8 mouse cellular contexts compared by ENCODE assay signal in the genomic region with DNA sequence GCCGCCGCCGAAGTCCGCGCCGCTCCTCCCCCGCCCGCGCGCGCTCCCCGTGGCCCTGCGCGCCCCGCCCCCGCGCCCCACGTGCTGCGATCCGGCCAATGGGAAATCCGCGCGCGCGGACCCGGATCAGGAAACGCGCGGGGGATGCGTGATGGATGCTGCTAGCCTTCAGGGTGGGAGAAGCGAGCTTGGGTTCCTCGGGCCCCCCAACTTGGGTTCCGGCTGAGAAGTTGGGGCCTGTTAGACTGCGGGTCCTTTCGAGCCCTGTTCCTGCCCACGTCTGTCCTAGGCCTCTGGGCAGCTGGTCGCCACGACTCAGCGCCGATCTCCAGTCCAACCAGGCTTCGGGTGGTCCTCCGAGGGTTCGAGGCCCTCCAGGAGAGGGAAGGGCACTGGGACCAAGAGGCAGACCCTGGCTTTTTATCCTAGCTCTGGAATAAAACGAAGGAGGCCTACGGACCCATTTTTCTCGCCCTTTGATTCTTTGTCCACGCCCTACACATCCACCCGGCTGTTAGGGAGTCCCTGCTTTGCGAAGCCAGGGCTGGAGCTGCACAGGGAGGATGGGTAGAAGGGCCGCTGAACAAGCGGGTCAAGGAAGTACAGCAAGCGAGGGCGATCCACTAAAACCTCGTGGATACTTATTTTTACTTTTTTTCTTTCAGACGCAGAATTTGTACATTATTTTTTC. TPM values are rescaled to one million over a fixed set of nuclear protein-coding genes. Genes with fewer than 3 reads are reported as not detected.
DNase-seq lines count a peak whose midpoint lies in the region; ATAC-seq and TF ChIP-seq lines count a peak whose summit lies in the region.

No protein-coding gene starts in this region.

- no peak for TF ChIP-seq CTCF in small intestine, adult 2 months (IDR thresholded peaks at IDR 0.05; ENCODE audit: extremely low read depth, insufficient read length, insufficient replicate concordance, low read depth, low read length)

- H3K36me3 ChIP-seq in erythroblast, embryonic 14.5 days (ENCODE audit: control insufficient read depth): no peaks in the 10 kb centered on the region
- no peaks in the 10 kb centered on the region for H3K36me3 ChIP-seq in small intestine, adult 2 months (ENCODE audit: control insufficient read depth, insufficient read depth, low read length)

- peaks cover 3% of the 10 kb centered on the region; the same call in 1 of the 2 replicates for H3K9me3 ChIP-seq in erythroblast, embryonic 14.5 days (ENCODE audit: control insufficient read depth, low read length)

- H3K4me1 ChIP-seq in erythroblast, embryonic 14.5 days (ENCODE audit: control insufficient read depth): peaks cover 4% of the 10 kb centered on the region
- peaks cover 5% of the 10 kb centered on the region for H3K4me1 ChIP-seq in small intestine, adult 2 months (ENCODE audit: control insufficient read depth, insufficient read depth, insufficient read length, low read length)

- peak overlapping the region; percentile 50 for H3K4me3 ChIP-seq in erythroblast, embryonic 14.5 days (replicated peaks)
- H3K4me3 ChIP-seq in small intestine, adult 2 months (ENCODE audit: low read depth, low read length): peak overlapping the region; percentile 99

- WGBS in small intestine, adult 2 months: 2% methylated on average over 42 of the region's 55 CpGs

- peak; percentile 55; the same call in 1 of the 2 replicates for TF ChIP-seq POLR2A in small intestine, adult 2 months (IDR thresholded peaks at IDR 0.05; ENCODE audit: low read depth, low read length)

- peaks cover 99% of the 10 kb centered on the region for H3K27me3 ChIP-seq in erythroblast, embryonic 14.5 days (ENCODE audit: control insufficient read depth)
- H3K27me3 ChIP-seq in small intestine, adult 2 months (ENCODE audit: control insufficient read depth, insufficient read depth, low read length): peaks cover 27% of the 10 kb centered on the region

- intact Hi-C loops in left cerebral cortex, postnatal 4 days (cut with DNase I): loop anchor here (10.0 kb wide), 1 partner anchor 317 kb away; no protein-coding TSS in a partner anchor
- intact Hi-C loops in heart, postnatal 10 days (cut with DNase I): loop anchor here (2.0 to 5.0 kb wide), 2 partner anchors 29 to 105 kb away; no protein-coding TSS in a partner anchor

- H3K27ac ChIP-seq in small intestine, adult 2 months (ENCODE audit: insufficient read depth, low read depth, low read length): peak overlapping the region; percentile 53

- DNase-seq in left cerebral cortex, postnatal 4 days: peak; percentile 60
- no peak for DNase-seq in left cerebral cortex, adult 11 months (ENCODE audit: low spot score)
- DNase-seq in heart, postnatal 10 days: peak; percentile 75 to 78
- peak; percentile 92 to 98 for DNase-seq in kidney, postnatal 36 days
- DNase-seq in right cerebral cortex, adult 2 months (ENCODE audit: low spot score in 2 of 2): no peak

- peak; percentile 82 for ATAC-seq in megakaryocyte-erythroid progenitor cell, adult 5-6 weeks (replicated peaks; ENCODE audit: low FRiP score, low TSS enrichment, poor library complexity, severe bottlenecking)

RNA-seq across cellular contexts. Expression of a gene that starts 0.5 kb away (rescaled TPM):
- not detected for total RNA-seq in left cerebral cortex, postnatal 4 days (2021)
- polyA plus RNA-seq in erythroblast, embryonic 14.5 days (2012): not detected in 2 replicates
- total RNA-seq in heart, postnatal 10 days (2021): 1 to 10 TPM in 1 of 2 experiments, under 1 TPM in 1; 0.69 to 1.3 TPM
- 1.9 and 2.2 TPM in 2 replicates for total RNA-seq in megakaryocyte-erythroid progenitor cell, adult 5-6 weeks (2014; fragmentation: Nextera tagmentation)
- total RNA-seq in megakaryocyte-erythroid progenitor cell, adult 5-6 weeks (2017): 0.46 and 0.66 TPM in 2 replicates
- 2.3 and 2.4 TPM in 2 replicates for polyA plus RNA-seq in small intestine, adult 2 months (2012; rRNA removed)

RNA-seq across cellular contexts. Expression of a gene that starts 12.4 kb away (rescaled TPM):
- total RNA-seq in left cerebral cortex, postnatal 4 days (2021): not detected
- not detected in 2 replicates for polyA plus RNA-seq in erythroblast, embryonic 14.5 days (2012)
- total RNA-seq in heart, postnatal 10 days (2021): 1 to 10 TPM; 1.2 to 1.6 TPM
- 1.1 and 2.6 TPM in 2 replicates for total RNA-seq in megakaryocyte-erythroid progenitor cell, adult 5-6 weeks (2014; fragmentation: Nextera tagmentation)
- 0.56 and 0.76 TPM in 2 replicates for total RNA-seq in megakaryocyte-erythroid progenitor cell, adult 5-6 weeks (2017)
- 3.5 and 4.7 TPM in 2 replicates for polyA plus RNA-seq in small intestine, adult 2 months (2012; rRNA removed)

RNA-seq across cellular contexts. Expression of a gene that starts 14.7 kb away (rescaled TPM):
- total RNA-seq in left cerebral cortex, postnatal 4 days (2021): not detected
- 0.02 TPM in 1 of 2 replicates, not detected in the other for polyA plus RNA-seq in erythroblast, embryonic 14.5 days (2012)
- under 1 TPM; 0.10 to 0.17 TPM for total RNA-seq in heart, postnatal 10 days (2021)
- not detected in 2 replicates for total RNA-seq in megakaryocyte-erythroid progenitor cell, adult 5-6 weeks (2014; fragmentation: Nextera tagmentation)
- not detected in 2 replicates for total RNA-seq in megakaryocyte-erythroid progenitor cell, adult 5-6 weeks (2017)
- 0.10 TPM in 1 of 2 replicates, not detected in the other for polyA plus RNA-seq in small intestine, adult 2 months (2012; rRNA removed)

RNA-seq across cellular contexts. Expression of a gene that starts 16.5 kb away (rescaled TPM):
- not detected for total RNA-seq in left cerebral cortex, postnatal 4 days (2021)
- polyA plus RNA-seq in erythroblast, embryonic 14.5 days (2012): not detected in 2 replicates
- not detected for total RNA-seq in heart, postnatal 10 days (2021)
- 1.5 TPM in 1 of 2 replicates, not detected in the other for total RNA-seq in megakaryocyte-erythroid progenitor cell, adult 5-6 weeks (2014; fragmentation: Nextera tagmentation)
- total RNA-seq in megakaryocyte-erythroid progenitor cell, adult 5-6 weeks (2017): not detected in 2 replicates
- 0.15 and 0.52 TPM in 2 replicates for polyA plus RNA-seq in small intestine, adult 2 months (2012; rRNA removed)

RNA-seq across cellular contexts. Expression of a gene that starts 21.1 kb away (rescaled TPM):
- total RNA-seq in left cerebral cortex, postnatal 4 days (2021): not detected
- 0.02 TPM in 1 of 2 replicates, not detected in the other for polyA plus RNA-seq in erythroblast, embryonic 14.5 days (2012)
- total RNA-seq in heart, postnatal 10 days (2021): 1 to 10 TPM; 1.5 TPM
- 0.77 and 1.4 TPM in 2 replicates for total RNA-seq in megakaryocyte-erythroid progenitor cell, adult 5-6 weeks (2014; fragmentation: Nextera tagmentation)
- total RNA-seq in megakaryocyte-erythroid progenitor cell, adult 5-6 weeks (2017): not detected in 2 replicates
- 3.5 and 5.0 TPM in 2 replicates for polyA plus RNA-seq in small intestine, adult 2 months (2012; rRNA removed)

Comparison
In these comparisons a context has a peak if more than half of its experiments do, and no peak if none do; other contexts are left out.
1. DNase-seq: peak in left cerebral cortex, postnatal 4 days (single experiment), heart, postnatal 10 days (2 of 2) and kidney, postnatal 36 days (2 of 2); none in left cerebral cortex, adult 11 months (single experiment) and right cerebral cortex, adult 2 months (0 of 2).